Mouse (Mus musculus) heart, postnatal 4 days (tissue): ENCODE measurements around the gene Atp2a2. TPM values are rescaled to one million over a fixed set of nuclear protein-coding genes. Genes with fewer than 3 reads are reported as not detected.

Source experiments
- DNase-seq: peaks from one replicate; pipeline ENCODE4 v3.0.0; 2021
- total RNA-seq, 2 experiments: library from RNA; stranded (reverse); gene quantifications; 2 replicates each; pipeline ENCODE4 v1.2.3; 2021

Atp2a2 gene
- total RNA-seq = 1,000 to 10,000 TPM; 5,023 to 5,799 TPM

DNA sequence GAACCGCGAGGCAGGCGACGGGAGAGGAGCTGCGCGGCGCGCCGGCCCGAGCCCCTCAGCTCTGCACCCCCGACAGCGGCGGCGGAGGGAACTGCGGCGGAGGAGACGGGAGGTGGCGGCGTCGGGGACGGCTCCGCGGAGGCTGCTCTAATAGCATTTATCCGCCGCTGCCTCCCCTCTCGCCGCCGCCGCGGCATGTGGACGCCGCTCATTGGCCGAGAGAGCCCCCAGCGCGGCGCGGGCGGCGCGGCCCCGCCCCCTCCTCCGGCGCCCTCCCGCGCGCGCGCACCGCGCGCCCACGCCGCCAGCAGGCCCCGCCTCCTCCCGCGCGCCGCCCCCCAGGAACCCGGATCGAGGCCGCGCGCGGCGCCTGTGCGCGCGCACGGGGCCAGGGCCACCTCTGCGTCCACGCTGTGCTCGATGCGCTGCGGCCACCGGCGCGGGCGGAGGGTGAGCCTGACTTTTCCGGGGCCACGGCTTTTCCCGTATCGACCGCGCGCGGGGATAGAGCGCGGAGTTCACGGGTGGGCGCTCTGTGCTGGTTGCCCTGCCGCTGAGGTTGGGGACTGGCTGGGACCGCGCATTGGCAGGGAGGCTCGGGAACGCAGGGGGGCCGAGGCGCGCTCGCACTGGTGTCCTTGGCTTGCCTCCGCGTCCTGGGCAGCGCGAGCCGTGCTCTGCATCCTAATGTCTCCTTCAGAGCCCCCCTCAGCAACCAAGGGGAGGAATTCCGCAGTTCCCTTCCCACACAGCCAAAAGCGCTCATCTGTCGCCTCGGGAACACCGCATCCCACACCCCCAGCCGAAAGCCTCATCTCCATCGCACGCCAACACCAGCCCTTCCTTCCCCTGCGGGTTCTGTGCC lies at the start of gene Atp2a2:
TSS of gene Atp2a2 (minus strand) at position 149 of the 865 bp plus-strand sequence.
- DNase-seq = peak; percentile 95

DNA sequence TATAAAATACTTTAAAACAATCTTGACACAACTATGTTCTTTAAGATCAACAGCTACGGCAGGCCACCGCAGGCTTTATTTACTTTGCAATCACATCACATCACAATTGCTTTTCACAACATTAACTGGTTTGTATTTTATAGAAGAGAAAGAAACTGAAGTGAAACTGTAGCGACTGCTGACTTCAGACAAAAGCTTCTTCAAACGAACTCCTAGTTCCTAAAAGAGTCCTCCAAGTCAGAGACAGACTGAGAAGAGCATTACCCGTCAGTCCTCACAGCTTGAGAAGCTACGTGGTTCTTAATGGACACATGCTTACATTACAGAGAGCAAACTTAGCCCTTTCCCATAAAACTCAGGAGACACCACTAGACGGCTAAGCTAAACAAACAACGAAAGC lies 48.4 kb upstream of the Atp2a2 start:
- DNase-seq = no peak

DNA sequence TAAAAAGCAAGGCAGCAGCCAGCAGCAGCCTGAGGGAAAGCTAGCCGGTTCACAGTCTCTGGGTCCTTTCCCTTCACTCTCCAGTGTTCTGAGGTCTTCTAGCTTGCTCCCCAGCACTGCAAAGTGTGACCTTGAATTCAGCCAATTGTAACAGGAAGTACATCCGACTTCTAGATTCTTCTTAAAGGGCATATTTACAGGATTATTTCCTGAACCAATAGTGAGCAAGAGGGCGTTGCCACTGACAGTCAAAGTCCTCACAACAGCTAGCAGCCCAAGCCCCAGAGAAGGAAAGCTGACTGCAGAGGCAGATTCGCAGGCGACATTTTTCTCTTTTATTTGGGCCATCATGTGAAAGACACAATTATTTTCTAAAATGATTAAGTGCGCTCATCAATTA lies 46.6 kb upstream of the Atp2a2 start:
- no peak for DNase-seq

DNA sequence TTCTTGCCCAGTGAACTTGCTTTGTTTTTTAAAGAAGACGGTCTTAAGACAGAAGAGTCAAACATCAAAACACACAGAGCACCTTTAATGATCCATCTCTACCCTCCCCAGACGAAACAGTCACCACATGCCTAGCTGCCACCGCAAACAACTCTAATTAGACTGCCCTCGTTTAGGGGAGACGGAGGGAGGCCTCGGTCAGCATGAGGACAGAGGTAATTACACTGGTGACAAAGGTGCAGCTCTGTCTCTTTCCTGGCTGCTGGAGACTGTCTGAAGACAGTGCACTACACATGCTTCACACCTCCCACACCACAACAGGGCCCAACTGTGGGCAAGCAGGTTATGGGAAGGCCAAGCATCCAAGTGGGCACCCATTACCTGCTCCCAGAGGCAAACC lies 45.8 kb upstream of the Atp2a2 start:
- DNase-seq = no peak

DNA sequence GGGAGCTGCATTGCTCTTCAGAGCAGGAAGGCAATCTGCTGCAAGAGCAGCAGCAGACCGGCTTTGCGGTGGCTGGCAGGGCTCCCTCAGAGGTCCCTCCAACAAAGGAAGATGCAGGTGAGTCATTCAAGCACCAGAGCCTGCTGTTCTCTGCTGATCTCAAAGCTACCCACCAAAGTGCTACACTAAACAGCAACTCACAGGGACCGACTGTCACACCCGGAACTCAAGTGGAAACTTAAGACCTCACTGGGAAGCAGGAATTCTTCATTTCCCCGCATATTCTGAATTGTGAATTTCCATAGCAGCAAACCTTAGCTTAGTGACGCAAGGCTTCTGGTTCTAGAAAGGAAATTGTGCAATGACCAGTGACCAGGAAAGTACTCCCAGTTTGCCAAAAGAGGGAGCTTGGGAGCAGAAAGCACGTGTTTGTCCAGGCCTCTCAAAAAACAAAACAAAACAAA lies 45.3 kb upstream of the Atp2a2 start:
- DNase-seq = peak; percentile 59

DNA sequence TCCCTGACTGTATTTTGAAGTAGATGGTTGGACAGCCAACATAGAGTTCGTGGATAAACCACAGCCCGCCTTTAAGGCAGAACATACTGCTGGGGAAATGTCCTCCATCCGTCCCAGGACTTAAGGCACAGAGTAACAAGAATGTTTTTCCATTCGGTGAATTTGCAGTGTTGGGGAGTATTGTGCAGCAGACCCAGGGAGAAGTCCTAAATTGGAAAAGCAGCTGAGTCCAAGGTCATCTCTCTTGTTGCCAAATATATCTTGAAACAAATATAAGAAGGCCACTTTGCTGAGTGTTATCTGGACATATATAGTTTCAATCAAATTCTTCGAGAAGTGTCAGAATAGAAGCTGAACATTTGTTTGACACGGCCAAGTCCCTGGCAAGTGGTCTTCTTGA lies 41.4 kb upstream of the Atp2a2 start:
- DNase-seq = no peak

DNA sequence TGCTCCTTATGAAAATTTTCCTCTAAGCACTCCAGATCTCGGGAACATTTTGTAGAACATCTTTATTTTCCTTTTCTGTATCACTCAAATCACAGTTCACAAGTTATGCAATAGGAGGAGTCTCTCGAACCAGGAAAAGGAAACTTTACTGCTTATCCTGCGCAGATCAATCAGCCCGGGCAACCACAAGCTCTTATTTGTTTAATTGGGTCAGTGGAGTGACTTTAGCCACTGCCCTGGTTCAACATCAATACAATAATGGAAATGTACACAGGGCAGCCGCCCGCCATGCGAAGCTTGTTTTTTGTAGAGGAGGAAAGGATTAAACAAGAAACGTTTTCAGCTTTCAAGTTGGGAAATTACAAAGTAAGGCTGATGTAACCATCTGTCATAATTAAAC lies 39.8 kb upstream of the Atp2a2 start:
- DNase-seq = no peak

DNA sequence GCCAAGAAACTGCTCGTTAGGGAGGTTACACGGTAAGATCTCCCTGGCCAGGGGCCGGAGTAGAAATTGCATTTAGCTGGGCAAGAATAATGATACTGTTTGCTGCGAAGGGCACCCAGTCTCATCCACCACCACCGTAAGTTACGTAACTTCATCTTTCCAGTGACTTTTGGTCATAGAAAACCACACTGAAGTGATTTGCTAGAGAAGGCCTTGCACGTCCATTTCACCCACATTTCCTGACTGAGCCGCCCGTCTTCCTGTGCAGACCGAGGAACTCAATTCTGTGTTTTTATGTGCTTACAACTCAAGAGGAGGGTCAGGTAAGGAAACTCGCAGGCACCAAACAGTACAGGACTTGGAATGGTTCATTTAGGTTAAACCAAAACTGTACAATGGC lies 36.1 kb upstream of the Atp2a2 start:
- no peak for DNase-seq

DNA sequence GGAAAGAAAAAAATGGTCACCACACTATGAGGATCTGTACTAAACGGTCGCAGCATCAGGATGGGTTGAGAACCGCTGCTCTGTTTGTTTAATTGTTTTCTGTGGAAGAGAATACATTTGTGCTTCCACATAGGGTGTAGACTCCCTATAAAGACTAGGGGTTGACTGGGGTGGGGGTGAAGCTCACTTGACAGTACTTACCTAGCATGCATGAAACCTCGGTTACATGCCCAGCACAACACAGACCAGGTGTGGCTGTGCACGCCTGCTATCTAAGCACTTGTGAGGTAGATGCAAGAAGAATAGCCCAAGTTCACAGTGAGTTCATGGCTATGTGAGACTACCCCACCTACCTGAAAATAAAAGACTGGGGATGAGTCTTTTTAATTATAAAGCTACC lies 35.6 kb upstream of the Atp2a2 start:
- no peak for DNase-seq

DNA sequence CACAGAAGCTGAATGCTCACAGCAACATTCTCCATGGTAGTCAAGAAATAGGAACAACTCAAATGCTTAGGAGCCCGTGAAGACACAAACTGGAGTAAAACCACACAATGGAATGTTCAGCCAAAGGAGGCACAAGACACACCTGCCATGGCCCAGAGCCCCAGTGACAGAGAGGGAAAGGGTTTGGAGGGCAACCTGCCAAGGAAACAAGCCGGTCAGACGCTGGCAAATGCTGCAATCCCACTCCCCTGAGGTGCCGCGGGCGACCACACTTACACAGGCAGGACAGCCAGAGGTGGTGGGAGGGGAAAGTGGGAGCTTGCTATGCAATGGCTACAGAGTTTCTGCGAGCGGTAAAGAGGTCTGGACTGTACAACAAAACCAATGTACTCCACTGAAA lies 31.9 kb upstream of the Atp2a2 start:
- no peak for DNase-seq

DNA sequence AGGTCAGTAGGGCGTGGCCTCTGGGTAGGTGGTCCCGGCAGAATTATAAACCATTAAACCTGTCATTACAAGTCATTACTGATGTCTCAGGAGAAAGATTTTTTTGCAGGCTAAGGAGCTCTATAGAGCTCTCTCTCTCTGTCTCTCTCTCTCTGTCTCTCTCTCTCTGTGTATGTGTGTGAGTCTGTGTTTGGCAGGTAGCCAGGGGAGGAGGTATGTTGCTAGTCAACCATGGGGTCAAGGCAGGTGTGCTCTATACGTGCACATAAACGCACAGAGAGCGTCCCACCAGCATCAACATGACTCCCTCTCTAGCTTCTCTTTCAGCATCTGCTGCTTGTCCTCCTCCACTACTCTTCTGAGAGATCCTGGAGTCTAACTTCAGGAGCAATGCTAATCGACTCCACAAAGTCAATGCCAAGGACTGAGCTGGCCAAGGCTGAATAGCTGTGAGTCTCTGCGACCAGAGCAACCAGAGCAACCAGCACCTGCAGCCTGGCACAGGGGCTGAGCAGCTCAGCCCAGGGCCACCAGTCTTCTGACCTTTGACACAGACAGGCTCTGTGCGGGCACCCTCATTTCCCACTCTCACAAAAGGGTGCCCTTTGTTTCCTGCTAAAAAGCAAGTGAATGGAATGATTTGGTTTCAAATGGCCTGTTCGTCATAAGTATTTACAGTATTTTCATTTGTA lies 28.0 kb upstream of the Atp2a2 start:
- DNase-seq = no peak

DNA sequence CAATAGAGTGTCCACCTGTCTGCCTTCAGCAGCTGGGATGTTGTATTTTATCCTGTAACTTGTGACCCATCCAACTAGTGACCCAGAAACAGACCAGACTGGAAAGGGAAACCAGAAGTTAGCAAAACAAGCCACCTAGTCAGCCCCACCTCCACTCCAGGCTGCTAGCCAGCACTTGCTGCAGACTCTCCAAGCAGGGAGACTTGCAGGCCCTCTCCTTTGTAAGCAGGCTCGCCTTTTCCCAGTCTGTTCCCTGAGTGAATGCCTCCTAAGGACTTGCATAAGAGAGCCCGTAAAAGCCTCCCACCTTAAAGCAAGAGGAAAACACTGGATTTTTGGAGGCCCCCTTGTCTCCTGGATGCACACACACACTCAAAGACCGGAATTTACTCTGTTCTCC lies 27.3 kb upstream of the Atp2a2 start:
- peak; percentile 71 for DNase-seq

DNA sequence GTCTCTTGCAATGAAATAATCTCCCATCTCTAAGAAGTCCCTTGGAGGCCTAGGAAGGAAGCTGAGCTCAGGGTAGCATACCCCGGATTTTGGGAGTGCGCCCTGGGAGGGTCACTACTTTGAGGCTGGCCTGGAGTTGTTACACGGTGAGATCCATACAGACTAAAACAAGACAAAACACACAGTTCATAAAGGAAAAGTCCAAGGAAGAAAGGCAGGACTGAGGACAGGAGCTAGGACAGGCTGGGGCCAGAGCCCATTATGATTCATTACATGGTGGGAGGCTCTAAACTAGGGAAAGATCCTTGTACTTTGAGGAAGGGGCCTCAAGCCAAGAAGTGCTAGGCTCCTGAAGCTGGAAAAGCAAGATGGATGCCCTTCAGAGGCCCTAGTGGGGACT lies 26.6 kb upstream of the Atp2a2 start:
- no peak for DNase-seq

DNA sequence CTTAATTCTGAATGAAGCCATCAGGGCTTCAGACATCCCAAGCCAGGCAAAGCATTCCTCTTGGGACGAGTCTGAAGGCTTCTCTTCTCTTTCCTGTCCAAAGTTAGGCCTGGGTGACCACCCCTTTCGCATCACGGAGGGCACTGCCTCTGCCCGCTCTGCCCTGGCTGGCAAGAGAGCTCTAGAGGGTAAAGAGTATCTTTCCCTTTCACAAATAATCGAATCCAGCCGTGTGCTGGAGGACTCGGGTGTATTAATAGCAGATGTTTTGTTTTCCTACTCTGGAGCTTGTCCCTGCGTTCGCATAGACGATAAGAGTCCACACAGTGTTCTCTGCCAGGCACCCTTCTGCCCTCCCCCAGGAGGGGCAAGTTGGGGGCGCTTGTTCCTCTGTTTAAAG lies 25.7 kb upstream of the Atp2a2 start:
- peak; percentile 51 for DNase-seq

DNA sequence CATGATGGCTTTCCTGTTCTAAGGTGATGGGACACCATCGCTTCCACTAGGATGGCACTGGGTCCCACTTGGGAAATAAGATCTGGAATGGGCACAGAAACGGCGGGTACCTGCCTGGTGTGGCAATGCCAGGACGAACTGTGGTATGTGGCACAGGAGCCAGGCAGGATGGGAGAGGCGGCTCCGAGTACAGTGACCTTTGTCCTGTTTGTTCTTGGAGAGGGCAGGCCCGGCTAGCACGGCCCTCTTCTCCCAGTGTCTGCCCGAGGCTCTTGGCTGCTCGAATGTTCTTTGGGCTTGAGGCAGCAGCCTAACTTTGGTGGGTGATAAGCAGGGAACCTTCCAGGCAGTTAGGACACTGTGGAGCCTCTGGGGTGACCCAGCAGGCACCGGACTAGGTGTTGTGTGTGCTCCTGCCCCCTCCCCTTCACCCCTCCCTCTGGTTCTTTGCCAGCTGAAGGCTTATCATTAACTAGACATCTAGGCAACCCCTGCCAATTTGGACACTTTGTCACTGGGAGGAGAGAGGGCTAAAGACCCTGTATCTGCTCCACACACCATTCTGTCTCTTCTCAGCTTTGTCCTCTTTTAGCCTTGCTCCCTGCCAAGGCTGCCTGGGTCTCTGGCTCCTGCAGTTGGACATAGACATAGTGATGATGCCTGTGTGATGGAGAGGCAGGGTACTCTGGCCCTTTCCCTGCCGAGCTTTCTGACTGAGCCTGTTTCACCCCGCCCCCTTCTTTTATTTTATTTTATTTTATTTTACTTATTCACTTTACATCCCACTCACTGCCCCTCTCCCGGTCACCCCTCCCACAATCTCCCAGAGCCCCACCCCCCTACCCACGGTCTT lies 25.1 kb upstream of the Atp2a2 start:
- DNase-seq = peak; percentile 68

DNA sequence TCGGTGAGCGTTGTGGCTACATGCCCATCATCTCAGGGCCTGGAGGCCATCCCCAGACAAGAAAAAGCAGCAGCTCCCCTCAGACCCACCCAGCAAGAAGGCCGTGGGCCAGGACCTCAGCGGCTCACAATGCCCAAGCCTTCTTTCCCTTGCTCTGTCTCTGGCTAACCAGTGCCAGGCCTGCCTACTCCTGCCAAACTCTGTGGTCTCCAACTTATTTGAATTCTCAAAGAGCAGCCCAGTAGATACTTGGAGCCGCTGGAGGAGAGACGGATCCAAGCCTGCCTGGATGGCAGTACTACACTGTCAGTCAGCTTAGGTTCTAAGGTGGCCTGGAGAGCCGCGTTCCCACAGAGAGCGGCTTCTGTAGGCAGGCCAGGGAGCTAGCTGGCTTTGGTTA lies 24.4 kb upstream of the Atp2a2 start:
- peak; percentile 40 for DNase-seq

DNA sequence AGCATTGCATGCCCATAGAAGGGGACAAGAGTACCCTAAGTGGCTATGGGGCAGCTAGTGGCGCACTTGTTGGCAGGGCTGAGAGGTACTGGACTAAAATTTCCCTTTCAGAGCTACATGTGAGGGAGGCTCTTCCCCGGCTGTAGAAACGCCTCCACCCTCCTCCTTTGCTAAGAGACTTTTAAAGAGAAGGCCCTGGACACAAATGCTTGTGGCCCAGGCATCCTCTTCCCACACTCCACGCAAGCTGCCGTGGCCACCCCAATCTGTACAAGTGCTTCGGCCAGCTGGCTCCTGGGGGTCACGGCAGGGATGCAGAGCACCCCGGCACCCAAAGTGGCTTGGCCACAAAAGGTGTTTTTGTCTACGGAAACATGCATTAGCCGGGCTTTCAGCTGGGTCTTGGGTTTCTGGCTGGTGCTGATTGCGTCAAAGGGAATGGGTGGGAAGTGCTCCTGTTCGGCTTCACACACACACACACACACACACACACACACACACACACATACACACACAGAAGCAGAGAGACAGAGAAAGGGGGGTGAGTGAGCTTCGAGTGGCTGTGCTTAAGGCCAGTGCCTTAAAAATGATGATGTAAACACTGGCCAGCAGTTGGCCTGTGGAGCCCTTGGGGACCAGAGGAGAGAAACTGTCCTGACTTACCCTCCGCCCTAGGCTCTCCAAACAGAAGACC lies 23.4 kb upstream of the Atp2a2 start:
- peak; percentile 46 for DNase-seq

DNA sequence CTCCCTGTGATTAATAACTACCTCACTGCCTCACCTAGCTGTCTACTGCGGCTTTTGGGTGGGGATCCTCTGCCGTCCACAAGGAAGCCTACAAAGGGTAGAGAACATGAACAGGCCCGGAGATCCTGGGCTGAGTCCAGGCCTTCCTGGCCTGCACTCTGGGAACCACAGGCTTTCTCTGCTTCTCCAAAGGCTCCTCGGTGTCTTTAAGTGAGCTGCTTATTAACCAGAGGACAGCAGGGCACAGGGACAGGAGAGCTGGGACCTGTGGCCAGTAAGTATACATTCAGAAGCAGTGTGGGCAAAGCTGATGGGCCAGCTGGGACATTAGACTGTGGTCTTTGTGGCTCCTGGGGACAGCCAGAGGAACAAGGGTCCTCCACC lies 22.8 kb upstream of the Atp2a2 start:
- DNase-seq = no peak

DNA sequence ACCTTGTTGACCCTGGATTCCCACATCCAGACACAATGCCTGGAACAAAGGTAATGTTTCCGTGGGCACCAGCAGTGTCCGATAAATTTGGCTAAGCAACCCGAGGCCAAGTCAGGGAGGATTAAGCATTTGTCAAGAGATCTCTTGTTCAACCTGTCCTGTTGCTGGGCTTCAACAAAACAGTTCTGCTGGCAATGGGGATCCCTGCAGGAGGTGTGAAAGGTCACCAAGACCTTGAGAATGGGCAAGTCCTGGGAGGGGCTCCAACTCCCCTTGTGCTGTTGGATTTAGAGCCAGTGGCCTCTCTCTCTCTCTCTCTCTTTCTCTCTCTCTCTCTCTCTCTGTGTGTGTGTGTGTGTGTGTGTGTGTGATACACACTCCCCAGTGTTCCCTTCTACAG lies 22.2 kb upstream of the Atp2a2 start:
- DNase-seq = peak; percentile 44

DNA sequence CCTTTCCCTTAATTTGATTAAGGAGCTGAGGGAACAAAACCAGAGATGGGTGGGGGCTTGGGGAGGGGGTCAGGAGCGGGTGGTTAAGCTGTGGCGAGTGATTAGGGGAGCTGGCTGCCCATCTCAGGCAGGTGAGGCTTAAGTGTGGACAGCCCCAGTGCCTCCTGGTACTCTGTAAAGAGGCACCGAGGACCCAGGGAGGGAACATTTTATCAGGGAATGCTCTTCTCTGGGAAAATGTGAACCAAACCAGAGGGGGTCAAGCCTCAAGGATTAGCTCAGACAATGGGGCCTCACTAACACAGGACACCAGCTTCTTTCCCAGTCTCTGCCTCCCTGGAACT lies 19.1 kb upstream of the Atp2a2 start:
- DNase-seq = peak; percentile 80

DNA sequence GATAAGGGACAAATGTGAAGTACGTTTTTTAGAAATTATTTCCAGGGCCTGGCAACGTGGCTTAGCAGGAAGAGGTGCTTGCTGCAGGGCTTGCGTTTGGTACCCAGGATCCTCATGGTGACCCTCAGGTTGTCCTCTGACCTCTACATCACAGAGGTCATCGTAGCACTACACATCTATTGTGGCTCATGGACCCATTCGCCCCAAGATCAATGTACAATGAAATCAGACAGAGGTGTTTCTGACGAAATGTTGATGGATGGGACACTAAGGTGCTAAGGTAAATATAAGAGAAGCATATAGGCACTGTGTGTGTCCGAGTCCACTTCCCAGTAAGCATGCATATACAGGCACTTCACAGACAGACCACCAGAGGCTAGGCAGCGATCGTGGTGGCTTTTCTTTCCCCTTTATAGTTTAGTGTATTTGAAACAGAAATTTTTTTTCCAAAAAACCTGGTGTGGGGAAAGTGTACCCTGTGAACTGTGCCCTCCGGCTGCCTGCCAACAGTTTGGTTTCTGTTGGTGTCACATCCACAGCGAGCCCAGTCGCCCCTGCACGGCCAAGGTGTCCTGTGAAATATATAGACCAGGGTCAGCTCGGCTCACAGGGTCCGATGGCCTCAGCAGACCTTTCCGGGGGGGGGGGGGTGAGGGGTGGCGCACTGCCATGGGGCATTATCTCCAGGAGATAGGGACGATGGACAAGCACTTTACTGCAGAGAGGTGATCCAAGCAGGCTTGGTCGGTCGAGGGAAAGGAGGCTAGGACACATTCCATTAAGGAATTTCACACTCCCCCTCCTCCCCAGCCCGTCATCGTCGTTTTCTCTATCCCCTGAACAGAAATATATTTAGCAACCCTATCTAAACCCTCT lies 18.5 kb upstream of the Atp2a2 start:
- peak; percentile 74 for DNase-seq
